Mouse (Mus musculus) 3134 (cell line): ENCODE results near the gene Nudt11.
"Not testable (repeated sequence)": the region's sequence is repeated elsewhere in the genome, so short reads cannot be mapped to it uniquely, and the experiment has no call there.

Experiments
- DNase-seq: peaks from one replicate; pipeline ENCODE4 v3.0.0-alpha.2; 2011; ENCODE audit warnings: low spot score; ENCODE audit not compliant: insufficient read length; ENCODE audit errors: extremely low read depth

Gene Nudt11

GRCm38 (mm10) chrX:6047066-6047935 is at the start of gene Nudt11:
Gene Nudt11, plus strand, starts transcription at chrX:6047453.
- not testable (repeated sequence) for DNase-seq

GRCm38 (mm10) chrX:6047936-6048614 is 822 bp downstream of the Nudt11 start:
- DNase-seq, result not testable (repeated sequence)

GRCm38 (mm10) chrX:6061563-6061962 is 14.3 kb downstream of the Nudt11 start:
- DNase-seq, result no peak

GRCm38 (mm10) chrX:6082954-6083680 is 35.9 kb downstream of the Nudt11 start, which contains the start of gene AU022751:
Gene AU022751, minus strand, starts transcription at chrX:6083419.
- DNase-seq, result no peak

- DNase-seq, result no peak
Observed at GRCm38 (mm10) chrX:6091547-6091946, 44.3 kb downstream of the Nudt11 start.

GRCm38 (mm10) chrX:6091996-6092757 is 44.9 kb downstream of the Nudt11 start:
- no peak for DNase-seq
